Mouse (Mus musculus) embryonic facial prominence, embryonic 12.5 days (tissue): ENCODE measurements at regions not wholly inside any gene's neighbourhood (a gene's known extent, or its start where the extent isn't known, plus 50 kb on each side); places are given as distances from the start of the nearest gene placed in this dataset.

Experiments
- ATAC-seq: fragments of 200-750 bp; cut with Nextera tagmentation; 2 replicates; pipeline ENCODE4 v1.8.0; 2017; ENCODE audit not compliant: insufficient number of reproducible peaks, insufficient read depth, low FRiP score, low TSS enrichment
- H3K27ac ChIP-seq: fragments of 300-500 bp; sonication (generic); 2 replicates; pipeline ENCODE4 v1.5.1; 2016; ENCODE audit warnings: mild to moderate bottlenecking
- H3K27me3 ChIP-seq: fragments of 300-500 bp; sonication (generic); 2 replicates; pipeline ENCODE4 v1.6.1; 2016; ENCODE audit warnings: mild to moderate bottlenecking, moderate library complexity
- H3K36me3 ChIP-seq: fragments of 300-500 bp; sonication (generic); 2 replicates; pipeline ENCODE4 v1.6.1; 2016; ENCODE audit warnings: mild to moderate bottlenecking
- H3K4me1 ChIP-seq: fragments of 300-500 bp; sonication (generic); 2 replicates; pipeline ENCODE4 v1.6.1; 2016
- H3K4me2 ChIP-seq: fragments of 300-500 bp; sonication (generic); replicated peaks from 2 replicates; pipeline ENCODE4 v1.6.1; 2016; ENCODE audit warnings: mild to moderate bottlenecking, moderate library complexity
- H3K4me3 ChIP-seq: fragments of 300-500 bp; sonication (generic); 2 replicates; pipeline ENCODE4 v1.5.1; 2016; ENCODE audit warnings: mild to moderate bottlenecking
- H3K9ac ChIP-seq: fragments of 300-500 bp; sonication (generic); 2 replicates; pipeline ENCODE4 v1.6.1; 2016; ENCODE audit warnings: mild to moderate bottlenecking, moderate library complexity
- H3K9me3 ChIP-seq: fragments of 300-500 bp; sonication (generic); 2 replicates; pipeline ENCODE4 v1.6.1; 2016; ENCODE audit warnings: mild to moderate bottlenecking, moderate library complexity
- WGBS: fragments of 180-500 bp; shearing (Covaris S2); methylation state at CpG from one replicate; pipeline ENCODE4 v1.1.7; 2016; 5-methylcytosine and 5-hydroxymethylcytosine counted together

GRCm38 (mm10) chr4:75714652-75715051 lies 436.5 kb upstream of the Dmac1 start:
- H3K4me2 ChIP-seq: no peak overlapping the region
- no peaks in the 10 kb centered on the region for H3K36me3 ChIP-seq
- ATAC-seq: no peak
- H3K27me3 ChIP-seq: no peaks in the 10 kb centered on the region
- H3K9me3 ChIP-seq: peaks cover 5% of the 10 kb centered on the region; the same call in 1 of the 2 replicates
- no peak overlapping the region for H3K4me3 ChIP-seq
- H3K4me1 ChIP-seq: no peaks in the 10 kb centered on the region
- H3K27ac ChIP-seq: no peak overlapping the region
- 89% methylated on average over 3 of the region's 3 CpGs for WGBS
- H3K9ac ChIP-seq: no peak overlapping the region

DNA sequence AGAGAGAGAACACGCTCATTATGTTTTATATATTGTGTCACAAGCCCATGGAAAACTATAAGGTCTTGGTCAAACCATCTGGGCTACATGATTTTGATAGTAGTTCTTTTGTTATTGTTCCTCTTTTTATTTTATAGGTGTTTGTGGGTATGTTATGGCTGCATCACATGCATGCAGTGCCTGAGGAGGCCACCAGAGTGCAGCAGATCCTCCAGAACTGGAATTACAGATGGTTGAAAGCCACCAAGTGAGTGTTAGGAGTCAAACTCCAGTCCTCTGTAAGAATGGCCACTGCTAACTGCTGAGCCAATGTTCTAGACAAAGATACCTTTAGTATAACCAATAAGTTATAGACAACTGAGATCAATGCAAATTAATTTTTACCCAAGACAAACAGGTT lies 435.9 kb upstream of the Dmac1 start:
- no peak for ATAC-seq
- H3K4me2 ChIP-seq: no peak overlapping the region
- no peak overlapping the region for H3K27ac ChIP-seq
- H3K4me1 ChIP-seq: no peaks in the 10 kb centered on the region
- no peaks in the 10 kb centered on the region for H3K27me3 ChIP-seq
- H3K36me3 ChIP-seq: no peaks in the 10 kb centered on the region
- peaks cover 5% of the 10 kb centered on the region; the same call in 1 of the 2 replicates for H3K9me3 ChIP-seq
- no peak overlapping the region for H3K4me3 ChIP-seq
- WGBS: 76% methylated on average over 1 of the region's 1 CpGs
- no peak overlapping the region for H3K9ac ChIP-seq

GRCm38 (mm10) chr4:75700780-75701378 lies 422.8 kb upstream of the Dmac1 start:
- Histone ChIP-seq H3K4me3 (no peak overlapping the region), H3K27ac (no peak overlapping the region), H3K4me1 (no peaks in the 10 kb centered on the region), H3K4me2 (no peak overlapping the region), H3K9me3 (no peaks in the 10 kb centered on the region), H3K9ac (no peak overlapping the region), H3K36me3 (no peaks in the 10 kb centered on the region), H3K27me3 (no peaks in the 10 kb centered on the region)
- ATAC-seq: no peak
- WGBS: 67% methylated on average over 3 of the region's 3 CpGs

- no peaks in the 10 kb centered on the region for H3K36me3 ChIP-seq
- H3K9me3 ChIP-seq: no peaks in the 10 kb centered on the region
- ATAC-seq: no peak
- no peaks in the 10 kb centered on the region for H3K4me1 ChIP-seq
- no peak overlapping the region for H3K4me3 ChIP-seq
- 76% methylated on average over 3 of the region's 3 CpGs for WGBS
- H3K27me3 ChIP-seq: no peaks in the 10 kb centered on the region
- no peak overlapping the region for H3K9ac ChIP-seq
- no peak overlapping the region for H3K4me2 ChIP-seq
- H3K27ac ChIP-seq: no peak overlapping the region
These were observed 398.6 kb upstream of the Dmac1 start for GRCm38 (mm10) chr4:75676590-75677174.

DNA sequence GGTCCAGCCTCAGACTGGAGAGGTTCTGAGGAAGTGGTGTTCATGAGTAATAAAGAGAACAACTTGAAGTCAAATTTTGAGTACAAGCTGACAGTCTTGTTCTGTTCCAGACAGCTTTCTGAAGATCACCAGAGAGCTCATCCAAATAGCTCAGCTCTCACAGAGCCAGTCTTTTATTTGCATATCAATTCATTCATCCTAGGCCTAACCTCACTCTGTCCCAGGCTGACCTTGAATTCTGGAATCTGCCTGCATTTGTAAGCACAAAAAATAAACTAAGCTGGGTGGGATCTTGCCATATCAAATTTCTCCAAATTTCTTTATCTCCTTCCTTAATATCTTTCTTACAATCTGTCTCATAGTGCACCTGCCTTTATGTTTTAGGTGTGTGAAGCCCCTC lies 362.9 kb upstream of the Dmac1 start:
- Histone ChIP-seq H3K27ac (no peak overlapping the region), H3K9ac (no peak overlapping the region), H3K36me3 (no peaks in the 10 kb centered on the region), H3K4me2 (no peak overlapping the region), H3K4me3 (no peak overlapping the region), H3K4me1 (no peaks in the 10 kb centered on the region), H3K27me3 (no peaks in the 10 kb centered on the region), H3K9me3 (no peaks in the 10 kb centered on the region)
- ATAC-seq: no peak

- no peaks in the 10 kb centered on the region for H3K27me3 ChIP-seq
- WGBS: 39% methylated on average over 1 of the region's 1 CpGs
- ATAC-seq: no peak
- H3K27ac ChIP-seq: no peak overlapping the region
- H3K4me3 ChIP-seq: no peak overlapping the region
- H3K9me3 ChIP-seq: no peaks in the 10 kb centered on the region
- H3K36me3 ChIP-seq: no peaks in the 10 kb centered on the region
- no peak overlapping the region for H3K9ac ChIP-seq
- no peak overlapping the region for H3K4me2 ChIP-seq
- no peaks in the 10 kb centered on the region for H3K4me1 ChIP-seq
These were observed 358.5 kb upstream of the Dmac1 start for GRCm38 (mm10) chr4:75636627-75637026.

- no peak for ATAC-seq
- H3K9ac ChIP-seq: no peak overlapping the region
- no peak overlapping the region for H3K4me2 ChIP-seq
- H3K4me1 ChIP-seq: no peaks in the 10 kb centered on the region
- H3K27me3 ChIP-seq: no peaks in the 10 kb centered on the region
- no peak overlapping the region for H3K27ac ChIP-seq
- 67% methylated on average over 3 of the region's 3 CpGs for WGBS
- no peaks in the 10 kb centered on the region for H3K36me3 ChIP-seq
- H3K9me3 ChIP-seq: no peaks in the 10 kb centered on the region
- no peak overlapping the region for H3K4me3 ChIP-seq
These were observed 311.8 kb upstream of the Dmac1 start for GRCm38 (mm10) chr4:75589901-75590300.

DNA sequence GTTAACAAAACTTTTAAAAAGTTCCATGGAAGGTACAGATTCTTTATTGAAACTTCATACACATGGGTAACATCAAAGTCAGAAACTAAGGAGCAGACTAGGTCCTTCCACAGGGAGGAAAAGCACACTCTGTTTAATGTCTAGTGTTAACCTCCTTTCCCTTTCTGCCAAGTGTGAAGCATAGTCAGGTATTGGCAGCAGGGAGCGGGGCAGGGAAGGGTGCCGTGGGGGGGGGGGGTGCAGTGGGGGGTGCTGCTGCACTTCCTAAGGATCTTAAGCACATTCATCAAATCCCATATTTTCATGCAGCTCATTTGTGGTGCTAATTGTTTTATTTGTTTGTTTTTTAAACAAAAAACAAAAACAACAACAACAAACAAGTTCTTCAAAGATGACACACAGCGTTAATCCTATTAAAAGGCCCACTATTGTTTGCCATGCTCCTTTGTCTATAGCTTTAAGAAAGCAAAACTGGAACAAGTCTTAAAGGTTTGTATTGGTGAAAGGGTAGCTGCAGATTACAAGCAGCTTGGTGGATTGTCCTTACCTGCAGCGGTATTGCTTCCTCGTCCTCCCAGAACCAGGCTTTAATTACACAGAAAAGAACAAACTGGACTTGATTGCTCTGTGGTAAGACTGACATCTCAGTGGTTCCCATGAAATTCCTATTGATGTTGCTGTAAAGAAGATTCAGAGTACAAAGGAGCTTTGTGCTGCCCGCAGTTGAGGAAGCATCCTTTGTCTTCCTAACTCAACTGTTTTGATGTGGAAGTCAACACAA lies 310.2 kb upstream of the Dmac1 start:
- Histone ChIP-seq H3K9ac (no peak overlapping the region), H3K27ac (no peak overlapping the region), H3K27me3 (no peaks in the 10 kb centered on the region), H3K36me3 (no peaks in the 10 kb centered on the region), H3K4me2 (no peak overlapping the region), H3K4me3 (no peak overlapping the region), H3K4me1 (no peaks in the 10 kb centered on the region), H3K9me3 (no peaks in the 10 kb centered on the region)
- WGBS: 37% methylated on average over 6 of the region's 6 CpGs
- ATAC-seq: no peak

- no peaks in the 10 kb centered on the region for H3K9me3 ChIP-seq
- H3K9ac ChIP-seq: no peak overlapping the region
- H3K36me3 ChIP-seq: no peaks in the 10 kb centered on the region
- ATAC-seq: no peak
- WGBS: 62% methylated on average over 1 of the region's 1 CpGs
- H3K4me2 ChIP-seq: no peak overlapping the region
- no peaks in the 10 kb centered on the region for H3K27me3 ChIP-seq
- no peaks in the 10 kb centered on the region for H3K4me1 ChIP-seq
- no peak overlapping the region for H3K4me3 ChIP-seq
- no peak overlapping the region for H3K27ac ChIP-seq
These were observed 301.8 kb upstream of the Dmac1 start for GRCm38 (mm10) chr4:75579865-75580264.

DNA sequence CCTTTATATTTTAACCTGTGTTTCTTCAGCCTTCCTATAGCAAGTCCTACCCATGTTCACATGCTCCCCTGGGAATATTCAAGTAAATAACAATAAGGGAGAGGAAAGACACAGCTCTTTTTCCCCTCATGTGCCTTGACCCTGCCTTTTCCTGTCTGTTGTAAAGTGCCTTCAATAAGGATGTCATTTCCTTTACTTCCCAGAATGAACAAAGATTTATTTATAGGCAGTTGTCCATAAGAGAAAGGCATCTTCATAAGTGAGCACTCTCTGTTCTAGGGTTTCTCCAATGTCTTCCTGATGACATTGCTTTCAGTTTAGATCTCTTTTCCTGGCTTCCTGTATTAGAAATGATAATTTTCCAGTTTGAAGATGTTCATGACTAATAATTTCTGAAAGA lies 294.5 kb upstream of the Dmac1 start:
- Histone ChIP-seq H3K9me3 (no peaks in the 10 kb centered on the region), H3K27me3 (no peaks in the 10 kb centered on the region), H3K27ac (no peak overlapping the region), H3K36me3 (no peaks in the 10 kb centered on the region), H3K4me3 (no peak overlapping the region), H3K4me1 (no peaks in the 10 kb centered on the region), H3K9ac (no peak overlapping the region), H3K4me2 (no peak overlapping the region)
- ATAC-seq: no peak

GRCm38 (mm10) chr4:75567630-75568029 lies 289.5 kb upstream of the Dmac1 start:
- no peaks in the 10 kb centered on the region for H3K4me1 ChIP-seq
- H3K4me3 ChIP-seq: no peak overlapping the region
- H3K27me3 ChIP-seq: no peaks in the 10 kb centered on the region
- 78% methylated on average over 2 of the region's 2 CpGs for WGBS
- H3K4me2 ChIP-seq: no peak overlapping the region
- no peak for ATAC-seq
- H3K27ac ChIP-seq: no peak overlapping the region
- H3K9ac ChIP-seq: no peak overlapping the region
- no peaks in the 10 kb centered on the region for H3K9me3 ChIP-seq
- no peaks in the 10 kb centered on the region for H3K36me3 ChIP-seq

GRCm38 (mm10) chr4:75562480-75562879 lies 284.4 kb upstream of the Dmac1 start:
- H3K4me3 ChIP-seq: no peak overlapping the region
- H3K27me3 ChIP-seq: no peaks in the 10 kb centered on the region
- 17% methylated on average over 4 of the region's 4 CpGs for WGBS
- ATAC-seq: no peak
- H3K9me3 ChIP-seq: no peaks in the 10 kb centered on the region
- no peak overlapping the region for H3K27ac ChIP-seq
- peaks cover 4% of the 10 kb centered on the region; the same call in 1 of the 2 replicates for H3K4me1 ChIP-seq
- no peak overlapping the region for H3K9ac ChIP-seq
- no peak overlapping the region for H3K4me2 ChIP-seq
- no peaks in the 10 kb centered on the region for H3K36me3 ChIP-seq
